Mouse (Mus musculus) brain, embryonic 14.5 days (tissue): ENCODE results near the gene Pla2g4e. TPM values are rescaled to one million over a fixed set of nuclear protein-coding genes. Genes with fewer than 3 reads are reported as not detected.

Experiments
- DNase-seq: peaks from one replicate; pipeline ENCODE4 v3.0.0-alpha.2; 2011; ENCODE audit warnings: low read depth
- CTCF ChIP-seq: fragments of 200-500 bp; IDR thresholded peaks from 2 replicates; pipeline ENCODE4 v1.5.1; 2012; ENCODE audit warnings: inconsistent platforms, mild to moderate bottlenecking, moderate library complexity, borderline replicate concordance; ENCODE audit not compliant: insufficient read depth, insufficient read length; ENCODE audit errors: extremely low read depth
- POLR2A ChIP-seq: fragments of 200-500 bp; IDR thresholded peaks from 2 replicates; pipeline ENCODE4 v1.6.1; 2012; ENCODE audit warnings: mild to moderate bottlenecking, inconsistent platforms, borderline replicate concordance; ENCODE audit not compliant: poor library complexity, insufficient read depth, insufficient read length, severe bottlenecking; ENCODE audit errors: extremely low read depth
- polyA plus RNA-seq: library from polyadenylated mRNA; depleted of rRNA; stranded (reverse); fragments of >200 nt; gene quantifications from 2 replicates; pipeline ENCODE4 v1.2.3, GENCODE M21; 2012

Gene Pla2g4e
- polyA plus RNA-seq, 1 experiment: 4.5 TPM

- TF ChIP-seq CTCF: no peak
- TF ChIP-seq POLR2A: no peak
Observed at GRCm38 (mm10) chr2:120214600-120214999, 30.5 kb downstream of the Pla2g4e start.

GRCm38 (mm10) chr2:120211448-120211847, 33.7 kb downstream of the Pla2g4e start:
- DNase-seq: no peak

More at GRCm38 (mm10) chr2:120214600-120214999, 30.5 kb downstream of the Pla2g4e start:
- DNase-seq: no peak

GRCm38 (mm10) chr2:120207926-120208325, 37.2 kb downstream of the Pla2g4e start:
- TF ChIP-seq POLR2A: no peak
- TF ChIP-seq CTCF: no peak
- no peak for DNase-seq

More at GRCm38 (mm10) chr2:120211448-120211847, 33.7 kb downstream of the Pla2g4e start:
- TF ChIP-seq CTCF: no peak

GRCm38 (mm10) chr2:120207028-120207427, 38.1 kb downstream of the Pla2g4e start:
- TF ChIP-seq CTCF: no peak
- no peak for TF ChIP-seq POLR2A

GRCm38 (mm10) chr2:120203742-120204141, 41.4 kb downstream of the Pla2g4e start:
- TF ChIP-seq POLR2A (no peak), CTCF (no peak)
- no peak for DNase-seq

More at GRCm38 (mm10) chr2:120207028-120207427, 38.1 kb downstream of the Pla2g4e start:
- DNase-seq: no peak

- DNase-seq: peak; percentile 1
- TF ChIP-seq POLR2A (no peak), CTCF (no peak)
Observed at GRCm38 (mm10) chr2:120200077-120200476, 45.1 kb downstream of the Pla2g4e start.

- DNase-seq: no peak
- TF ChIP-seq POLR2A (no peak), CTCF (no peak)
Observed at GRCm38 (mm10) chr2:120188174-120188573, 57.0 kb downstream of the Pla2g4e start.

- DNase-seq: no peak
- TF ChIP-seq CTCF (peak; percentile 26; the same call in 1 of the 2 replicates), POLR2A (no peak)
Observed at GRCm38 (mm10) chr2:120187583-120187982, 57.6 kb downstream of the Pla2g4e start.

GRCm38 (mm10) chr2:120185527-120186276, 59.4 kb downstream of the Pla2g4e start:
- TF ChIP-seq POLR2A (no peak), CTCF (peak; percentile 26; the same call in 1 of the 2 replicates)

GRCm38 (mm10) chr2:120178936-120179335, 66.2 kb downstream of the Pla2g4e start:
- no peak for DNase-seq
- no peak for TF ChIP-seq CTCF
- no peak for TF ChIP-seq POLR2A

More at GRCm38 (mm10) chr2:120185527-120186276, 59.4 kb downstream of the Pla2g4e start:
- peak; percentile 0 for DNase-seq

GRCm38 (mm10) chr2:120173718-120174117, 71.4 kb downstream of the Pla2g4e start:
- TF ChIP-seq CTCF (peak; percentile 79), POLR2A (no peak)
- DNase-seq: peak; percentile 63

- no peak for TF ChIP-seq CTCF
- TF ChIP-seq POLR2A: no peak
- DNase-seq: no peak
Observed at GRCm38 (mm10) chr2:120171362-120171761, 73.8 kb downstream of the Pla2g4e start.
